ENCODE assay signal across 10 mouse cellular contexts in genomic region chr2:18690055-18690691, GRCm38 (mm10). TPM values are rescaled to one million over a fixed set of nuclear protein-coding genes. Genes with fewer than 3 reads are reported as not detected.
A peak's percentile ranks its signal among the peaks of the same experiment; 100 is the strongest.
DNase-seq lines count a peak whose midpoint lies in the region; ATAC-seq lines count a peak whose summit lies in the region.
"Had no signal": no experiment of that assay in that cellular context is flagged by ENCODE, and none has a peak within 500 bp of the region (broad histone marks: within the 10 kb centered on the region; RNA-seq: fewer than 3 reads in every experiment).

No protein-coding gene starts in this region.

- peaks cover 13% of the 10 kb centered on the region for H3K4me1 ChIP-seq in forebrain, embryonic 14.5 days (ENCODE audit: control insufficient read depth, insufficient read depth, low read length)
- peaks cover 17% of the 10 kb centered on the region for H3K4me1 ChIP-seq in intestine, embryonic 14.5 days (replicated peaks; ENCODE audit: control insufficient read depth, insufficient read depth, low read length)
- peaks cover 29% of the 10 kb centered on the region for H3K4me1 ChIP-seq in liver, embryonic 13.5 days (replicated peaks)

- peak overlapping the region; percentile 67 for H3K4me2 ChIP-seq in forebrain, embryonic 14.5 days (ENCODE audit: low read length)
- H3K4me2 ChIP-seq in intestine, embryonic 14.5 days (ENCODE audit: low read length) = peak overlapping the region; percentile 90
- H3K4me2 ChIP-seq in liver, embryonic 13.5 days = peak overlapping the region; percentile 62

- H3K4me3 ChIP-seq in forebrain, embryonic 14.5 days (ENCODE audit: low read depth, low read length) = peak overlapping the region; percentile 39
- peak overlapping the region; percentile 38 for H3K4me3 ChIP-seq in intestine, embryonic 14.5 days (ENCODE audit: low read depth, low read length)
- H3K4me3 ChIP-seq in liver, embryonic 13.5 days (replicated peaks) = peak overlapping the region; percentile 53

- H3K36me3 ChIP-seq in forebrain, embryonic 14.5 days (ENCODE audit: control insufficient read depth, insufficient read depth, low read length) = no peaks in the 10 kb centered on the region
- no peaks in the 10 kb centered on the region for H3K36me3 ChIP-seq in intestine, embryonic 14.5 days (ENCODE audit: control insufficient read depth, insufficient read depth, low read length)
- no peaks in the 10 kb centered on the region for H3K36me3 ChIP-seq in liver, embryonic 13.5 days

- peaks cover 59% of the 10 kb centered on the region for H3K27me3 ChIP-seq in forebrain, embryonic 14.5 days (replicated peaks; ENCODE audit: control insufficient read depth, insufficient read depth, low read length)
- H3K27me3 ChIP-seq in intestine, embryonic 14.5 days (replicated peaks; ENCODE audit: control insufficient read depth, insufficient read depth, low read length) = peaks cover 86% of the 10 kb centered on the region
- peaks cover 92% of the 10 kb centered on the region for H3K27me3 ChIP-seq in liver, embryonic 13.5 days

- peak overlapping the region; percentile 55 for H3K9ac ChIP-seq in forebrain, embryonic 14.5 days (ENCODE audit: low read length)
- peak overlapping the region; percentile 22 for H3K9ac ChIP-seq in intestine, embryonic 14.5 days (ENCODE audit: low read length)
- H3K9ac ChIP-seq in liver, embryonic 13.5 days = no peak overlapping the region

- DNase-seq in ovary, adult 18-20 months (ENCODE audit: low spot score) = peak; percentile 27
- no peak for DNase-seq in ovary, postnatal 14 days (ENCODE audit: low spot score)
- peak; percentile 44 for DNase-seq in adrenal gland, postnatal 10 days
- DNase-seq in forebrain, embryonic 14.5 days (ENCODE audit: low spot score) = peak; percentile 74
- peak; percentile 79 for DNase-seq in intestine, embryonic 14.5 days (ENCODE audit: low spot score)
- no peak for DNase-seq in liver, embryonic 13.5 days
- DNase-seq in right cerebral cortex, postnatal 10 days (ENCODE audit: low spot score in 2 of 2) = peak; percentile 71 to 72
- DNase-seq in adipocyte (ENCODE audit: low spot score) = no peak

- no peaks in the 10 kb centered on the region for H3K9me3 ChIP-seq in forebrain, embryonic 14.5 days (replicated peaks; ENCODE audit: control insufficient read depth, low read length)
- no peaks in the 10 kb centered on the region for H3K9me3 ChIP-seq in intestine, embryonic 14.5 days (ENCODE audit: control insufficient read depth, low read length)
- no peaks in the 10 kb centered on the region for H3K9me3 ChIP-seq in liver, embryonic 13.5 days (replicated peaks)

- under 1% methylated on average over 56 of the region's 58 CpGs for WGBS in forebrain, embryonic 14.5 days
- WGBS in intestine, embryonic 14.5 days = under 1% methylated on average over 58 of the region's 58 CpGs
- under 1% methylated on average over 58 of the region's 58 CpGs for WGBS in liver, embryonic 13.5 days (ENCODE audit: insufficient replicate concordance)

- ATAC-seq in forebrain, embryonic 14.5 days = peak; percentile 71
- no peak for ATAC-seq in intestine, embryonic 14.5 days (replicated peaks; ENCODE audit: low FRiP score, low TSS enrichment, low read depth)
- no peak for ATAC-seq in liver, embryonic 13.5 days (ENCODE audit: low read depth)

- no peak overlapping the region for H3K27ac ChIP-seq in forebrain, embryonic 14.5 days (ENCODE audit: low read depth, low read length)
- no peak overlapping the region for H3K27ac ChIP-seq in intestine, embryonic 14.5 days (ENCODE audit: low read depth)
- H3K27ac ChIP-seq in liver, embryonic 13.5 days = no peak overlapping the region

RNA-seq across cellular contexts. Expression of gene Spag6, which starts 3.7 kb away (rescaled TPM):
- 1 to 10 TPM in 1 of 2 experiments, under 1 TPM in 1; 0.69 to 1.3 TPM for total RNA-seq in adrenal gland, postnatal 10 days (2021)
- polyA plus RNA-seq in forebrain, embryonic 14.5 days (2014; fragmentation: Nextera tagmentation; extraction: Ambion mirVana) = 0.09 and 0.18 TPM in 2 replicates
- not detected in 2 replicates for polyA plus RNA-seq in intestine, embryonic 14.5 days (2014; fragmentation: Nextera tagmentation; extraction: Ambion mirVana)
- polyA plus RNA-seq in liver, embryonic 13.5 days (2015; fragmentation: Nextera tagmentation; extraction: Ambion mirVana) = not detected in 2 replicates
- total RNA-seq: neutrophil, adult 5-6 weeks had no signal
- polyA plus RNA-seq: erythroblast, embryonic 14.5 days had no signal

RNA-seq across cellular contexts. Expression of gene Bmi1, which starts 13.4 kb away (rescaled TPM):
- 10 to 100 TPM; 38.9 to 48.8 TPM for total RNA-seq in adrenal gland, postnatal 10 days (2021)
- polyA plus RNA-seq in forebrain, embryonic 14.5 days (2014; fragmentation: Nextera tagmentation; extraction: Ambion mirVana) = 45.8 and 48.9 TPM in 2 replicates
- 20.7 and 25.1 TPM in 2 replicates for polyA plus RNA-seq in intestine, embryonic 14.5 days (2014; fragmentation: Nextera tagmentation; extraction: Ambion mirVana)
- 4.6 and 7.6 TPM in 2 replicates for polyA plus RNA-seq in liver, embryonic 13.5 days (2015; fragmentation: Nextera tagmentation; extraction: Ambion mirVana)

RNA-seq across cellular contexts. Expression of gene Commd3, which starts 18.0 kb away (rescaled TPM):
- 100 to 1,000 TPM; 111 to 122 TPM for total RNA-seq in adrenal gland, postnatal 10 days (2021)
- 291 TPM in 2 replicates for polyA plus RNA-seq in forebrain, embryonic 14.5 days (2014; fragmentation: Nextera tagmentation; extraction: Ambion mirVana)
- 199 and 202 TPM in 2 replicates for polyA plus RNA-seq in intestine, embryonic 14.5 days (2014; fragmentation: Nextera tagmentation; extraction: Ambion mirVana)
- polyA plus RNA-seq in liver, embryonic 13.5 days (2015; fragmentation: Nextera tagmentation; extraction: Ambion mirVana) = 103 and 115 TPM in 2 replicates

Comparison
In these comparisons a context has a peak if more than half of its experiments do, and no peak if none do; other contexts are left out.
1. DNase-seq: peak in ovary, adult 18-20 months (single experiment), adrenal gland, postnatal 10 days (single experiment), forebrain, embryonic 14.5 days (single experiment), intestine, embryonic 14.5 days (single experiment) and right cerebral cortex, postnatal 10 days (2 of 2); none in ovary, postnatal 14 days (single experiment), liver, embryonic 13.5 days (single experiment) and adipocyte (single experiment).
2. Peak in every context shown above with its lines, with median percentiles within 50 percentile points of each other: H3K4me2 ChIP-seq and H3K4me3 ChIP-seq.